Mouse (Mus musculus) MEL (cell line): Measurements from ENCODE around the gene Ntmt1. TPM values are rescaled to one million over a fixed set of nuclear protein-coding genes. Genes with fewer than 3 reads are reported as not detected.

Source experiments
- DNase-seq: peaks from one replicate; pipeline ENCODE4 v3.0.0; 2011; ENCODE audit warnings: low read depth, low spot score
- H3K27ac ChIP-seq: 2 replicates; pipeline ENCODE4 v1.5.1; 2012; ENCODE audit warnings: low read depth, mild to moderate bottlenecking, control low read depth, low read length, moderate library complexity; ENCODE audit not compliant: control insufficient read depth
- H3K27me3 ChIP-seq, 2 experiments: fragments of 150-350 bp in 1 of 2; sonication (generic) in 1 of 2; 2 replicates each; pipeline ENCODE4 v1.6.1; 2012; ENCODE audit warnings: low read length in 2 of 2, mild to moderate bottlenecking in 2 of 2, improper control_type of control experiment in 1 of 2, moderate library complexity in 1 of 2; ENCODE audit not compliant: insufficient read depth in 2 of 2, control insufficient read depth in 1 of 2
- H3K36me3 ChIP-seq, 2 experiments: 2 replicates each; pipeline ENCODE4 v1.6.1; 2012 to 2014; ENCODE audit warnings: low read length in 2 of 2, improper control_type of control experiment in 1 of 2, inconsistent platforms in 1 of 2, mild to moderate bottlenecking in 1 of 2; ENCODE audit not compliant: insufficient read depth in 2 of 2, control insufficient read depth in 1 of 2
- H3K4me1 ChIP-seq, 2 experiments: fragments of 150-350 bp in 1 of 2; sonication (generic) in 1 of 2; 2 replicates each; pipeline ENCODE4 v1.6.1; 2012; ENCODE audit warnings: low read length in 2 of 2, improper control_type of control experiment in 1 of 2, mild to moderate bottlenecking in 1 of 2; ENCODE audit not compliant: insufficient read depth in 2 of 2, control insufficient read depth in 1 of 2
- H3K4me3 ChIP-seq, 2 experiments: fragments of 150-350 bp in 1 of 2; sonication (generic) in 1 of 2; 2 replicates each; pipeline ENCODE4 v1.5.1; 2012; ENCODE audit warnings: low read depth in 2 of 2, low read length in 2 of 2, mild to moderate bottlenecking in 2 of 2, moderate library complexity in 2 of 2, control low read depth in 1 of 2, improper control_type of control experiment in 1 of 2; ENCODE audit not compliant: control insufficient read depth in 1 of 2, insufficient read depth in 1 of 2
- H3K79me2 ChIP-seq: 2 replicates; pipeline ENCODE4 v1.6.1; 2012; ENCODE audit warnings: mild to moderate bottlenecking, low read length, moderate library complexity; ENCODE audit not compliant: control insufficient read depth, poor library complexity, insufficient read depth
- H3K9ac ChIP-seq: 2 replicates; pipeline ENCODE4 v1.6.1; 2012; ENCODE audit warnings: low read depth, mild to moderate bottlenecking, control low read depth, low read length, moderate library complexity; ENCODE audit not compliant: control insufficient read depth, poor library complexity, severe bottlenecking
- H3K9me3 ChIP-seq: fragments of 150-350 bp; sonication (generic); replicated peaks from 2 replicates; pipeline ENCODE4 v1.6.1; 2012; ENCODE audit warnings: mild to moderate bottlenecking, low read length, improper control_type of control experiment, moderate library complexity; ENCODE audit not compliant: insufficient read depth
- BHLHE40 ChIP-seq: IDR thresholded peaks from 2 replicates; pipeline ENCODE4 v1.6.1; 2012; ENCODE audit warnings: low read depth, mild to moderate bottlenecking, inconsistent platforms, low read length, improper control_type of control experiment, borderline replicate concordance
- CTCF ChIP-seq, 3 experiments: IDR thresholded peaks in 2 of 3; conservative IDR thresholded peaks in 1 of 3; 2 replicates each; pipeline ENCODE4 v1.5.1; 2011 to 2012; ENCODE audit warnings: low read length in 3 of 3, low read depth in 2 of 3, mild to moderate bottlenecking in 2 of 3, improper control_type of control experiment in 1 of 3, inconsistent platforms in 1 of 3, mixed read lengths in 1 of 3, moderate library complexity in 1 of 3; ENCODE audit not compliant: control insufficient read depth in 1 of 3, insufficient read depth in 1 of 3, poor library complexity in 1 of 3, severe bottlenecking in 1 of 3
- ELF1 ChIP-seq: IDR thresholded peaks from 2 replicates; pipeline ENCODE4 v1.6.1; 2014; ENCODE audit warnings: low read depth, mild to moderate bottlenecking, inconsistent platforms, low read length, improper control_type of control experiment, moderate library complexity
- GABPA ChIP-seq: IDR thresholded peaks from 2 replicates; pipeline ENCODE4 v1.6.1; 2012; ENCODE audit warnings: low read depth, mild to moderate bottlenecking, inconsistent platforms, low read length, improper control_type of control experiment, moderate library complexity
- HCFC1 ChIP-seq: IDR thresholded peaks from 2 replicates; pipeline ENCODE4 v1.6.1; 2012; ENCODE audit warnings: low read depth, mild to moderate bottlenecking, inconsistent platforms, low read length, improper control_type of control experiment, moderate library complexity
- JUND ChIP-seq: IDR thresholded peaks from 2 replicates; pipeline ENCODE4 v1.6.1; 2011; ENCODE audit warnings: low read depth, mild to moderate bottlenecking, improper control_type of control experiment, low read length
- MAFK ChIP-seq: IDR thresholded peaks from 2 replicates; pipeline ENCODE4 v1.6.1; 2011; ENCODE audit warnings: low read depth, mild to moderate bottlenecking, low read length, improper control_type of control experiment, borderline replicate concordance
- MAX ChIP-seq: IDR thresholded peaks from 2 replicates; pipeline ENCODE4 v1.6.1; 2011; ENCODE audit warnings: low read length, improper control_type of control experiment
- MAZ ChIP-seq: IDR thresholded peaks from 2 replicates; pipeline ENCODE4 v1.6.1; 2012; ENCODE audit warnings: low read depth, mild to moderate bottlenecking, inconsistent platforms, low read length, improper control_type of control experiment
- MEF2A ChIP-seq: IDR thresholded peaks from 2 replicates; pipeline ENCODE4 v1.6.1; 2014; ENCODE audit warnings: low read depth, mild to moderate bottlenecking, inconsistent platforms, low read length, improper control_type of control experiment; ENCODE audit not compliant: poor library complexity, insufficient replicate concordance, severe bottlenecking; ENCODE audit errors: extremely low read depth
- MXI1 ChIP-seq: IDR thresholded peaks from 2 replicates; pipeline ENCODE4 v1.6.1; 2011; ENCODE audit warnings: mild to moderate bottlenecking, low read depth, low read length, improper control_type of control experiment
- MYB ChIP-seq: IDR thresholded peaks from 2 replicates; pipeline ENCODE4 v1.6.1; 2011; ENCODE audit warnings: mild to moderate bottlenecking, low read depth, low read length, improper control_type of control experiment
- POLR2AphosphoS2 ChIP-seq: IDR thresholded peaks from 2 replicates; pipeline ENCODE4 v1.6.1; 2011; ENCODE audit warnings: low read length, improper control_type of control experiment
- POLR2AphosphoS5 ChIP-seq: IDR thresholded peaks from 2 replicates; pipeline ENCODE4 v1.6.1; 2012; ENCODE audit warnings: low read depth, borderline replicate concordance, mild to moderate bottlenecking, inconsistent platforms, low read length, moderate library complexity, mixed read lengths
- RCOR1 ChIP-seq: IDR thresholded peaks from 2 replicates; pipeline ENCODE4 v1.6.1; 2012; ENCODE audit warnings: low read depth, mild to moderate bottlenecking, inconsistent platforms, low read length, improper control_type of control experiment
- TCF12 ChIP-seq: IDR thresholded peaks from 2 replicates; pipeline ENCODE4 v1.6.1; 2014; ENCODE audit warnings: low read depth, mild to moderate bottlenecking, inconsistent platforms, low read length, improper control_type of control experiment, moderate library complexity
- UBTF ChIP-seq: IDR thresholded peaks from 2 replicates; pipeline ENCODE4 v1.6.1; 2012; ENCODE audit warnings: low read depth, mild to moderate bottlenecking, inconsistent platforms, low read length, improper control_type of control experiment, moderate library complexity, borderline replicate concordance; ENCODE audit not compliant: insufficient read depth
- USF1 ChIP-seq: IDR thresholded peaks from 2 replicates; pipeline ENCODE4 v1.6.1; 2014; ENCODE audit warnings: low read depth, mild to moderate bottlenecking, inconsistent platforms, low read length, improper control_type of control experiment, moderate library complexity
- ZKSCAN1 ChIP-seq: IDR thresholded peaks from 2 replicates; pipeline ENCODE4 v1.6.1; 2012; ENCODE audit warnings: low read depth, mild to moderate bottlenecking, inconsistent platforms, low read length, improper control_type of control experiment, moderate library complexity
- ZMIZ1 ChIP-seq: IDR thresholded peaks from 2 replicates; pipeline ENCODE4 v1.6.1; 2012; ENCODE audit warnings: low read depth, mild to moderate bottlenecking, inconsistent platforms, low read length, improper control_type of control experiment, moderate library complexity
- polyA plus RNA-seq, 2 experiments: library from polyadenylated mRNA; stranded (reverse) in 1 of 2; unstranded in 1 of 2; fragments of >175 nt in 1 of 2; fragments of >200 nt in 1 of 2; gene quantifications; 2 replicates each; pipeline versions ENCODE4 v1.2.1 to v1.2.4; 2012; ENCODE audit warnings: low replicate concordance in 2 of 2, low read depth in 1 of 2; ENCODE audit not compliant: insufficient read length in 2 of 2, insufficient read depth in 1 of 2, missing spikeins in 1 of 2
- total RNA-seq: library from RNA; depleted of rRNA; stranded (reverse); fragments of 300-350 nt; gene quantifications from 2 replicates; pipeline ENCODE4 v1.2.3, GENCODE M21; 2012

The Ntmt1 gene
- total and polyA plus RNA-seq, 3 experiments: 58.9 to 83.2 TPM; not detected in 1

- Histone ChIP-seq H3K9me3 (no peaks in the 10 kb centered on the region), H3K4me1 (peaks cover 2 to 9% of the 10 kb centered on the region in 2 experiments; a peak in 3 of 4 replicates), H3K36me3 (peaks cover 0 to 6% of the 10 kb centered on the region in 2 experiments; a peak in 2 of 4 replicates), H3K9ac (no peak overlapping the region), H3K27ac (no peak overlapping the region), H3K27me3 (no peaks in the 10 kb centered on the region), H3K4me3 (no peak overlapping the region), H3K79me2 (peaks cover 26% of the 10 kb centered on the region)
- no peak for TF ChIP-seq JUND
- no peak for TF ChIP-seq MYB
- no peak for TF ChIP-seq HCFC1
- TF ChIP-seq MAFK: no peak
- TF ChIP-seq GABPA: no peak
- no peak for TF ChIP-seq POLR2AphosphoS5
- no peak for TF ChIP-seq CTCF (IDR thresholded peaks at IDR 0.05 in 2 of 3, conservative IDR thresholded peaks at IDR 0.05 in 1 of 3; ENCODE audit: control insufficient read depth in 1 of 3, insufficient read depth in 1 of 3, low read depth in 2 of 3, low read length in 3 of 3, poor library complexity in 1 of 3, severe bottlenecking in 1 of 3)
- TF ChIP-seq POLR2AphosphoS2: no peak
- TF ChIP-seq ELF1: no peak
- no peak for TF ChIP-seq ZMIZ1
- no peak for TF ChIP-seq MAX
- TF ChIP-seq ZKSCAN1: no peak
- TF ChIP-seq TCF12: no peak
- TF ChIP-seq MAZ: no peak
- TF ChIP-seq MXI1: no peak
- DNase-seq: no peak
These were observed 1.6 kb upstream of the Ntmt1 start for GRCm38 (mm10) chr2:30805983-30806382.

GRCm38 (mm10) chr2:30807147-30807647 is 429 bp upstream of the Ntmt1 start:
- Histone ChIP-seq H3K79me2 (peaks cover 32% of the 10 kb centered on the region), H3K27ac (no peak overlapping the region), H3K9me3 (no peaks in the 10 kb centered on the region), H3K4me1 (peaks cover 2 to 9% of the 10 kb centered on the region in 2 experiments; a peak in 3 of 4 replicates), H3K27me3 (no peaks in the 10 kb centered on the region), H3K4me3 (peak overlapping the region; percentile 59 to 93), H3K9ac (peak overlapping the region; percentile 56), H3K36me3 (peaks cover 0 to 6% of the 10 kb centered on the region in 2 experiments; a peak in 2 of 4 replicates)
- TF ChIP-seq MEF2A (no peak), BHLHE40 (peak; percentile 66; the same call in 1 of the 2 replicates), UBTF (no peak), USF1 (peak; percentile 55; the same call in 1 of the 2 replicates), RCOR1 (no peak), POLR2AphosphoS2 (no peak)
- DNase-seq: no peak
